Mouse (Mus musculus) frontal cortex, postnatal 25 days (tissue): Measurements from ENCODE around the gene Fgfr2.

Experiments
- DNase-seq, 2 experiments: peaks; one replicate each; pipeline ENCODE4 v3.0.0; 2022; ENCODE audit warnings: low spot score in 2 of 2

The Fgfr2 gene

GRCm38 (mm10) chr7:132365703-132366384 is 757.3 kb downstream of the Fgfr2 start:
- no peak for DNase-seq

- no peak for DNase-seq
Measured at GRCm38 (mm10) chr7:132365111-132365510, 758.0 kb downstream of the Fgfr2 start.

- no peak for DNase-seq
Measured at GRCm38 (mm10) chr7:132364506-132364905, 758.6 kb downstream of the Fgfr2 start.

GRCm38 (mm10) chr7:132360336-132360735 is 762.8 kb downstream of the Fgfr2 start:
- no peak for DNase-seq

GRCm38 (mm10) chr7:132358709-132359108 is 764.4 kb downstream of the Fgfr2 start:
- DNase-seq, result no peak

- no peak for DNase-seq
Measured at GRCm38 (mm10) chr7:132358250-132358649, 764.9 kb downstream of the Fgfr2 start.

GRCm38 (mm10) chr7:132357841-132358237 is 765.3 kb downstream of the Fgfr2 start:
- DNase-seq, result no peak

GRCm38 (mm10) chr7:132356881-132357840 is 766.0 kb downstream of the Fgfr2 start:
- DNase-seq, result no peak

GRCm38 (mm10) chr7:132356185-132356584 is 767.0 kb downstream of the Fgfr2 start:
- no peak for DNase-seq

GRCm38 (mm10) chr7:132355767-132356166 is 767.4 kb downstream of the Fgfr2 start:
- DNase-seq, result no peak

- no peak for DNase-seq
Measured at GRCm38 (mm10) chr7:132349075-132349572, 774.0 kb downstream of the Fgfr2 start.

- DNase-seq, result no peak
Measured at GRCm38 (mm10) chr7:132347273-132348045, 775.7 kb downstream of the Fgfr2 start.

- DNase-seq, result no peak
Measured at GRCm38 (mm10) chr7:132345526-132346070, 777.6 kb downstream of the Fgfr2 start.

- DNase-seq, result no peak
Measured at GRCm38 (mm10) chr7:132344606-132345005, 778.5 kb downstream of the Fgfr2 start.

- no peak for DNase-seq
Measured at GRCm38 (mm10) chr7:132343900-132344299, 779.2 kb downstream of the Fgfr2 start.

- no peak for DNase-seq
Measured at GRCm38 (mm10) chr7:132343146-132343545, 780.0 kb downstream of the Fgfr2 start.

- DNase-seq, result no peak
Measured at GRCm38 (mm10) chr7:132339041-132339839, 783.9 kb downstream of the Fgfr2 start.

- DNase-seq, result no peak
Measured at GRCm38 (mm10) chr7:132338350-132338749, 784.8 kb downstream of the Fgfr2 start.

GRCm38 (mm10) chr7:132337268-132337917 is 785.8 kb downstream of the Fgfr2 start:
- DNase-seq, result no peak

GRCm38 (mm10) chr7:132336781-132337180 is 786.4 kb downstream of the Fgfr2 start:
- no peak for DNase-seq
